ENCODE assay signal across 8 mouse cellular contexts in the genomic region with DNA sequence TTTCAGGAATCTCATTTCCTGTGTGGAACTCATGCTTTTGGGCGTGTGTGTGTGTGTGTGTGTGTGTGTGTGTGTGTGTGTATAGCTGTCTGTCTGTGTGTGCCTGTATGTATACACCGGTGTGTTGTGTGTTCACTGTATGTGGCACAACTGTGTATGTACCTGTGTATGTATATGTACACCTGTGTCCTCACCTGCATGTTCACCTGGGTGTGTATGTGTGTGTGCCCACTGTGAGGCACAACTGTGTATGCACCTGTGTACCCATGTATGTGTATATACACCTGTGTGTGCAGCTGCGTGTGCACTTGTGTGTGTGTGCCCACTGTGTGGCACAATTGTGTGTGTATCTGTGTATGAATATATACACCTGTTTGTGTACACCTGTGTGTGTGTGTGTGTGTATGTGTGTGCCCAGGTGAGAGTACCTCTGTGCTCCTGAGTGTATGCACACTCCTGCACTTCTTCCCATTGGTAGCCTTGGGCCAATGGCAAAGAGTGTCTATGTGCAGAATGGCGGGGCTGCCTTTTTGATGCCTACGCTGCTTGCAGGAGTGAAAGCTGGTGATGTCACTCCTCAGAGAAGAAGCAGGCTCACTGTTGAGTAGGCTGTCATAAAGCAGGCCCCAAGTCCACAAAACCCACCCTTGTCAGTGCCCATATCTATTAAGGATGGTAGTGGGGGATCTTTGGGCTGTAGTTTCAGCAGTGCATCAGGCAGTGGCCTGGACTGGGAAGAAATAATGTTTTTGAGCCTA.
DNase-seq lines count a peak whose midpoint lies in the region; ATAC-seq and TF ChIP-seq lines count a peak whose summit lies in the region.

No protein-coding gene starts in this region.

- no peak overlapping the region for H3K4me2 ChIP-seq in heart, postnatal 0 days (ENCODE audit: low read depth, low read length)
- H3K4me2 ChIP-seq in hindbrain, embryonic 11.5 days (replicated peaks; ENCODE audit: low read depth, low read length) = no peak overlapping the region
- H3K4me2 ChIP-seq in midbrain, embryonic 14.5 days (ENCODE audit: low read length) = no peak overlapping the region; the same call in 1 of the 2 replicates

- peak overlapping the region; percentile 82 for H3K27ac ChIP-seq in heart, postnatal 0 days (ENCODE audit: low read depth)
- H3K27ac ChIP-seq in brown adipose tissue, adult 24 weeks (replicated peaks; ENCODE audit: low read depth, low read length) = peak overlapping the region; percentile 65
- 0 out of 2 replicates have a peak overlapping the region, but pooled peaks have one; percentile 5 for H3K27ac ChIP-seq in hindbrain, embryonic 11.5 days (ENCODE audit: low read depth, low read length)
- H3K27ac ChIP-seq in midbrain, embryonic 14.5 days (replicated peaks; ENCODE audit: low read depth, low read length) = peak overlapping the region; percentile 49; the same call in 1 of the 2 replicates

- no peaks in the 10 kb centered on the region for H3K9me3 ChIP-seq in heart, postnatal 0 days (replicated peaks; ENCODE audit: control insufficient read depth, low read length)
- H3K9me3 ChIP-seq in hindbrain, embryonic 11.5 days (ENCODE audit: control insufficient read depth, low read length) = no peaks in the 10 kb centered on the region
- H3K9me3 ChIP-seq in midbrain, embryonic 14.5 days (ENCODE audit: control insufficient read depth, low read length) = no peaks in the 10 kb centered on the region

- no peak overlapping the region for H3K4me3 ChIP-seq in heart, postnatal 0 days (ENCODE audit: low read depth, low read length)
- no peak overlapping the region for H3K4me3 ChIP-seq in brown adipose tissue, adult 24 weeks (ENCODE audit: insufficient read depth, low read depth, low read length)
- no peak overlapping the region for H3K4me3 ChIP-seq in hindbrain, embryonic 11.5 days (ENCODE audit: low read depth, low read length)
- no peak overlapping the region for H3K4me3 ChIP-seq in midbrain, embryonic 14.5 days (replicated peaks; ENCODE audit: low read depth, low read length)

- H3K4me1 ChIP-seq in heart, postnatal 0 days (ENCODE audit: control insufficient read depth, insufficient read depth) = peaks cover 31% of the 10 kb centered on the region
- peaks cover 31% of the 10 kb centered on the region for H3K4me1 ChIP-seq in brown adipose tissue, adult 24 weeks (ENCODE audit: control insufficient read depth, insufficient read depth, insufficient read length, low read length)
- H3K4me1 ChIP-seq in hindbrain, embryonic 11.5 days (replicated peaks; ENCODE audit: control insufficient read depth, insufficient read depth, low read length) = peaks cover 5% of the 10 kb centered on the region; the same call in 1 of the 2 replicates
- peaks cover 37% of the 10 kb centered on the region for H3K4me1 ChIP-seq in midbrain, embryonic 14.5 days (ENCODE audit: control insufficient read depth, insufficient read depth, low read length)

- H3K9ac ChIP-seq in heart, postnatal 0 days (replicated peaks; ENCODE audit: low read depth, low read length) = no peak overlapping the region
- H3K9ac ChIP-seq in hindbrain, embryonic 11.5 days (ENCODE audit: low read depth, low read length) = no peak overlapping the region
- no peak overlapping the region for H3K9ac ChIP-seq in midbrain, embryonic 14.5 days (replicated peaks; ENCODE audit: low read length)

- no peaks in the 10 kb centered on the region for H3K27me3 ChIP-seq in heart, postnatal 0 days (ENCODE audit: control insufficient read depth, insufficient read depth, low read length)
- no peaks in the 10 kb centered on the region for H3K27me3 ChIP-seq in hindbrain, embryonic 11.5 days (ENCODE audit: control insufficient read depth, insufficient read depth, low read length)
- no peaks in the 10 kb centered on the region for H3K27me3 ChIP-seq in midbrain, embryonic 14.5 days (ENCODE audit: control insufficient read depth, insufficient read depth, low read length)

- no peak for DNase-seq in heart, postnatal 0 days (ENCODE audit: low spot score)
- DNase-seq in heart, adult 9 months (ENCODE audit: low spot score in 2 of 2) = no peak
- peak; percentile 33 for DNase-seq in hindbrain, embryonic 11.5 days (ENCODE audit: low spot score)
- no peak for DNase-seq in midbrain, embryonic 14.5 days
- no peak for DNase-seq in spleen, postnatal 36 days (ENCODE audit: low spot score in 2 of 2)
- no peak for DNase-seq in right cerebral cortex, postnatal 14 days
- DNase-seq in thymus, postnatal 25 days = no peak

- 84% methylated on average over 5 of the region's 5 CpGs for WGBS in heart, postnatal 0 days
- WGBS in hindbrain, embryonic 11.5 days = 71% methylated on average over 5 of the region's 5 CpGs
- WGBS in midbrain, embryonic 14.5 days = 66% methylated on average over 5 of the region's 5 CpGs

- TF ChIP-seq EP300 in heart, postnatal 0 days (IDR thresholded peaks at IDR 0.05; ENCODE audit: low read depth) = no peak

- no peak for TF ChIP-seq CTCF in heart, postnatal 0 days (IDR thresholded peaks at IDR 0.05; ENCODE audit: low read depth)

- no peak; the same call in 1 of the 2 replicates for ATAC-seq in heart, postnatal 0 days (ENCODE audit: insufficient read depth, low read depth)
- peak; percentile 40; the same call in 1 of the 2 replicates for ATAC-seq in hindbrain, embryonic 11.5 days (ENCODE audit: low FRiP score)
- 0 out of 2 replicates have a peak, but pooled peaks have one; percentile 27 for ATAC-seq in midbrain, embryonic 14.5 days (ENCODE audit: low FRiP score, low TSS enrichment)

- no peaks in the 10 kb centered on the region for H3K36me3 ChIP-seq in heart, postnatal 0 days (replicated peaks; ENCODE audit: control insufficient read depth, insufficient read depth, low read length)
- H3K36me3 ChIP-seq in hindbrain, embryonic 11.5 days (ENCODE audit: control insufficient read depth, insufficient read depth, low read length) = no peaks in the 10 kb centered on the region
- no peaks in the 10 kb centered on the region for H3K36me3 ChIP-seq in midbrain, embryonic 14.5 days (ENCODE audit: control insufficient read depth, insufficient read depth, low read length)

Comparison
In these comparisons a context has a peak if more than half of its experiments do, and no peak if none do; other contexts are left out.
1. H3K27ac ChIP-seq: peak in every context shown above with its lines; median percentile 82 in heart, postnatal 0 days; 65 in brown adipose tissue, adult 24 weeks; 49 in midbrain, embryonic 14.5 days; 5 in hindbrain, embryonic 11.5 days.